Mouse (Mus musculus): ENCODE results near the gene Fam192a.

Fam192a gene

GRCm38 (mm10) chr8:94571896-94572295, 29.9 kb downstream of the Fam192a start:
- no peak for DNase-seq (ENCODE audit: low spot score)

DNA sequence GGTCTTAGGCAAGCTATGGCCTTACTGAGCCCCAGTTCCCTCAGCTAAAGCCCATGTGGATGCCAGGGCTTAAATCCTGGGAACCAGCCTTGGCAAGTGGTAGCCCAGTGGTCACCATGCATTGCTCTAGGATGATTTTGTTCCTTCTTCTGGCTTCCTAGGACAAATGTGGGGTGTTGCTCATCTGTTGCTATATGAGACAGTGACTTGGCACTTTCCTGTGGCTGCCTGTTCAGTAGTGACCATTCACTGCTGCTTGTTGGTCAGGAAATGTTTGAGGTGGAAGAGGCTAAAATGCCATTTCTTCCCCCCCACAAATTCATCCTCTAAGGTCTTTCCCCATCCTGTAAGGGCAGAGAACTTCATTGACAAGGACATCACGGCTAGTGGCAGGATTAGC, 32.4 kb downstream of the Fam192a start:
- DNase-seq (ENCODE audit: low spot score), result no peak

DNA sequence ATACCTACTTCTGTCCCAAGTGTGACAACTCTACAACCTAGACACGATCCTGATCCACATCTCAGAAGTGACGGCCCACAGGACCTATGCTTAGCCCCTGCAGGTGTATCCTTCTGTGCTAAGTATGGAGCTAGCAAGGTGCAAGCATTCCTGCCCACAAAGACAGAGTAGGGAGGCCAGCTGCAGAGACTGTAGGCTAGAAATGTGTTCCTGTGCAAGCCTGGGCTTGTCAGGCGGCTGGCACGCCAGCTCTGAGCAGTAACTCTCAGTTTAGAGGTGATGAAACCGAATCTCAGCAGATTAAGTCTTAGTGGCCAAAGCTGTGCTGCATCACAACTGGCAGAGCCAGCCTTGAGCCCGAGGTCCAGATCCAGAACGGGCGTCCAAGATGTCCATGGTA, 33.7 kb downstream of the Fam192a start:
- DNase-seq (ENCODE audit: low spot score), result no peak

- no peak for DNase-seq (ENCODE audit: low spot score)
Observed at GRCm38 (mm10) chr8:94567159-94567849, 34.5 kb downstream of the Fam192a start.

DNA sequence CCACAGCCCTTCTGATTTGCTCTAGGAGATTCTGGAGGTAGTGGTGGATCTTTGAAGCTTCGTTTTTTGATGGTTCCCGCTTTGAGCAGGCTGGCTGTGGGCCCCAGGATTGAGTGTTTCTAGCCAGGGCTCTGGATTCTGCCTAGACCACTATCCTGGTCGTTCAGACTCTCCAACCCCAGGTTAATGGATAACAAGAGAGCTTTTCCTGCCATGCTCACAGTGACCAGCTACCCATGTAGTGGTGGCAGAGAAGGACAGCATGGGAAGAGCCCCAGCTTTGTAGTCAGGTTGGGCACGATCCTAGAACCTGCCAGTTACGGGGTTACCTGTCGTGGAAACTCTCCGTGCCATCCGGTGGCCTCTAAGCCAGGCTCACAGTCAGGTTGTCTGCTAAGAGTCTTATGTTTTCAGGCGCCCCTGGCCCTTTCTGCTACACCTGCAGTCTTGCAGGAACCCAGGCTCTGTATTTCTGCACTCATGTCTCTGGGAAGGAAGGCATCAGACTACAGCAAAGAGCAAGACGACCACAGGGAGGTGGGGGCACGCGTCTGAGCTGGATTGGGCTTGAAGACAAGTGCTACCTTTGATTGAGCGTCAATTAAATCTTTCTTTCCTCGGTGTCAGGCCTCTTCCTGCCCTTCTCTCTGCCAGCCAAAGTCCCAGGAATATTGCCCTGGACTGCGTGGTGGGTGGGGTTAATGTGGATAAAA, 35.2 kb downstream of the Fam192a start:
- DNase-seq (ENCODE audit: low spot score), result no peak

- no peak for DNase-seq (ENCODE audit: low spot score)
Observed at GRCm38 (mm10) chr8:94566033-94566432, 35.8 kb downstream of the Fam192a start.

GRCm38 (mm10) chr8:94564421-94564820, 37.4 kb downstream of the Fam192a start:
- DNase-seq (ENCODE audit: low spot score), result no peak

- DNase-seq (ENCODE audit: low spot score), result no peak
Observed at GRCm38 (mm10) chr8:94561256-94561655, 40.5 kb downstream of the Fam192a start.

GRCm38 (mm10) chr8:94557281-94557680, 44.5 kb downstream of the Fam192a start:
- no peak for DNase-seq (ENCODE audit: low spot score)

DNA sequence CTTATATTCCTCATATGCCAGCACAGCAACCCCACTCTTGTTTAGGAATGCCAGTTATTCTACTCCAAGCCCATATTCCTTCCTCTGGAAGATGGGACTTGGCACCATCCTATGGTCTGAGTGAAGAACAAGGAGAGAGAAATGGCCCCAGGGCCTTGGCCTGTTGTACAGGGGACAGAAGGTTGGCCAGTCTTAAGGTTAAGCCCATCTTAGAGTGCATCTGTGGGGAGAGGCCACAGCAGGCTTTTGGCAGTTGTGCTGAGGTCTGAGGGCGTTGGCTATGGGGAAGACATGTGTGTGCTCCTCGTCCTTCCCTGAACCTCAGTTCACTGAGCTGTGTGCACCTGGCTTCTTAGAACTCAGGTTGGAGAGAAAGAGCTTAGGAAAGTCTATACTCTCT, 49.1 kb downstream of the Fam192a start:
- DNase-seq (ENCODE audit: low spot score), result no peak

DNA sequence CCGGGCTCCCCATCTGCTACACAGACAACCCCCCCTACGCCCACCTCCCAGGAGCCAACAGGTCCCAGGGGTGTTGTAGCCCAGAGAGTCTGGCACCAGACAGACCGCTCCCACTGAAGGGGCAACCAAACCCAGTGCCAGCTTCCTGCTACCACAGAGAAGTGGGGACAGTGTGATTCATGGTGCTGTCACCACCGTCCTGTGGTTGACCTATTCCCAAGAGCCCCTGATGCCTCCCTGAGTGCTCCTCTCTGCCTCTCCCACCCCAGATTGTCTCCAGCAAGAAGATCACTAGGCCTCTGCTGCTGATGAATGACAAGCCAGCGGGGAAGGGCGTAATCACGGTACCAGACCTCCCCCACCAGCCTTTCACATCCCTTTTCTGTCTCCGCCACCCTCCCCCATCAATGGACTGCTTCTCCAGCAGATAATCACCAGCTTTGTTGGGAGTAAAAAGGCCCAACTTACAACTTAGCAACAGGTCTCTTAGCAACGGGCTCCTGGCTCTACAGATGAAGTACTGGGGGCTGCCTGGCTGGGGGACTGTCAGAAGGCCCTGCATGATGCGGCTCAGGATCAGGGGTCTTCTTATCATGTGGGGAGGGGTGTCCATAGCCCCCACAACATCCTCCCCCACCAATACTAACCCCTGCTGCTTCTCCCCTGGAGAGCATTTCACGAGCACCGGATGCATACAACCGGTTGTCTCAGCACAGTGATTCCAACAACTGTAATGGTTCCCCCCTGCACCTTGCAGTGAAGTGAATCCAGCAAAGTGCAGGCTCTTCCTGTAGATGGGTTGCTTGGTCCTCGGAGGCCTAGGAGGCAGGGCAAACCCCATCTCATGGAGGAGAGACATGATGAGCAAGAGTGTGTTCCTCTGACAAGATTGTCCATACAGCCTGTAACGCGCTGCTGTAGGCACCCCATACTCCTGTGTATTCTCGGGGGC, 50.0 kb downstream of the Fam192a start:
- DNase-seq (ENCODE audit: low spot score), result no peak

- no peak for DNase-seq (ENCODE audit: low spot score)
Observed at GRCm38 (mm10) chr8:94549998-94550397, 51.8 kb downstream of the Fam192a start.

- no peak for DNase-seq (ENCODE audit: low spot score)
Observed at GRCm38 (mm10) chr8:94549482-94549881, 52.3 kb downstream of the Fam192a start.

DNA sequence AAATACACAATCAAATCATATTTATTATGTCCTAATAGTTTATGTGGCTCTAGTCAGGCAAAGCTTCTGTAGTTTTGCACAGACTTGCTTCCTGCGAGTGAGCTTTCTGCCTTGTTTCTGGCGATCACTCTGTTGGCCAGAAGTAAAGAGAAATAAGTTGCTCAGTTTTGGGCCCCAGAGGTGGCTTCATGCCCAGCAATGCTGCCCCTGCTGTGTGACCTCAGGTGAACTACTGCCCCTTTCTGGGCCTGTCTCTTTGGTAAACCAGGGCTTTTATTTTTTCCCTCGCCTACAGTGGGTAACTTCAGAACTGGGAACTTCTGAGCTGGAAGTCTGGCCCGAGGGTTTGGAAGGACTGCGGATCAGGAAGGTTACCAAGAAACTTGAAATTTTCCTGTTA, 52.8 kb downstream of the Fam192a start:
- DNase-seq (ENCODE audit: low spot score), result no peak

DNA sequence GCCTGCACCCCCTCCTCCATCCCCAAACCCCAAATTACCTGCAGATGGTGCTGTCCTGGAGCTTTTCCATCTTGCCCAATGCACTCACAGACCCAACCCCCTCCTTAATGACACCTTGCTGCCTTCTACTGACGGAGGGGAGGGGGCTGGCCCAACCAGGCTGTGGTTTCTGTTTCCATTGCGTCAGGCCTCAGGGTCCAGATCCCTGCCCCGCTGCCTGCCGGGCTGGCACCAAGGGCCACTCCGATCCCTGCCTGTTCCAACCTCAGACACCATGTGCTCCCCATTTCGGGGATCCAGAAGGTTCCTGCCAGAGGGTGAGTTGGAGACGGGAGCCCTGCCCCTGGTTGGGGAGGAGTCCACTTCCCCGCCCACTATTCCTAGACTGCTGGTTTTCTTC, 57.8 kb downstream of the Fam192a start:
- no peak for DNase-seq (ENCODE audit: low spot score)

GRCm38 (mm10) chr8:94540889-94541795, 60.7 kb downstream of the Fam192a start:
- no peak for DNase-seq (ENCODE audit: low spot score)

GRCm38 (mm10) chr8:94540025-94540424, 61.8 kb downstream of the Fam192a start:
- no peak for DNase-seq (ENCODE audit: low spot score)

DNA sequence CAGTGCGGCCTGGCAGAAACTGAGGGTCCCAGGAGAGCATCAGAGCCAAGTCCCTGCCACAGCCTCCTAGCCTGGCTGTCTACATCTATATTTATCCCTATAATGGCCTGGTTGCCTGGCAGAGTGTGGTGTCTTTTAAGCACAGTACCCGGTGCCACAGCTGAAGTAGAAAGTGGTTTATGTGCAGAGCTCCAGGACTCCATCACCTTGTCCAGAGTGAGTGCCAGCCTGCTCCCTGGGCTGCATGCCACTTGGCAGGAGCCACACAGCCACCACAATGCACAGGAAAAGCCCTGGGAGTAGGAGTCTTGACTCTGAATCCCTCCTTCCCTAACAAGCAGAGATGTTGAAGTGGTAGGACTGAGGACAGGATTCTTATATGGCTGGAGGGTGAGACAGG, 64.3 kb downstream of the Fam192a start:
- no peak for DNase-seq (ENCODE audit: low spot score)

GRCm38 (mm10) chr8:94535631-94536030, 66.2 kb downstream of the Fam192a start:
- DNase-seq (ENCODE audit: low spot score), result no peak

DNA sequence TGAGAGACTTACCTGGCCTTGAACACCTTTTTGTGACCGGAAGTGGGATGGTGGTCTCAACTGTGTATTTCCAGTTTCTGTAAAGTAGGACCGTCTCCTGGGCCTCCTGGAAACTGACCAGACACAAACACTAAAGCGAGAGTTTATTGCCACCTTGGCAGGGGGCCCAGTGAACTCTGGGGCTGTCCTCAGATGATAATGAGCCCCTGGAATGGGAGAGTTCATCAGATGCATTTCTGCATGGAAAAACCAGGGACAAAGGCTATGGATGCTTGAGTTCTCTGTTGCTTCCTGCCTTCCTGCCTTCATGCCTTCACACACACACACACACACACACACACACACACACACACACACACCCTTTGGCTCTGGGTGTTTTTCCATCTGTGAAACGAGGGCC, 67.2 kb downstream of the Fam192a start:
- DNase-seq (ENCODE audit: low spot score), result no peak

DNA sequence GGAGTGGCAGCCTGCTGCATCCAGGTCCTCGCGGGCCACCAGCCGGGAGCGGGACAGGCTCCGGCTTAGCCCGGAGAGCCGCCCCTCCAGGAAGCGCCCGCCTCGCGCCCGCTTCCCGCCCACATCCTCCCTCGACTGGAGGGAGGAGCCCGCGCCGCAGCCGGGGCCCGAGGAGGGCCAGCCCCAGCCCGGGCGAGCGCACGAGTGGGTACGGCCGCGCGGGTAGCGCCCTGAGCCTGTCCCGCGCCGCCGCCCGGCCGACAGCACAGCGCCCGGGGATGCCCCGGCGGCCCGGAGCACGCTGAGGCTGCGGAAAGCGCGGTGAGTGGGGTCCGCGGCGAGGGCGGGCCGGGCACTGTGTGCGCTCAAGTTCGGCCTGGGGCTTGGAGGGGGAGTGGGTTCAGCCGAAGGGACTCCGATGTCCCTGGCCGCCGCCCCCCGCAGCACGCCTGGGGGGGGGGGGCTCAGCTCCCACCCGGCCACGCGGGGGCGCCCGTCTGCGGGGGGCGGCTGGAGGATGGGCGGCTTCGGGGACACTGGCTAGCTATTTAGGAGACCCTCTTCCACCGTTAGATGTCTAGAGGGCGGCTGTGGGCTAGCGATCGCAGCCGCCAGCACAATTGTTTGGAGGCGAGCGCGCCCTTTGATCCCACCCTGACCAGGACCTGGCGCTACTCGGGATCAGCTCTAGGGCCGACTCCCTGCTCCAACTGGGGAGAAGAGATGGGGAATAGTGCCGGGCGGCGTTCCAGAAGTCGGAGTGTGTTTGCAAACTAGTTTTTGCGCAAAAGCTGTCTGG, 68.7 kb downstream of the Fam192a start, which contains the start of gene Cpne2:
Cpne2 (plus strand) TSS at position 118 of the 799 bp plus-strand sequence.
- DNase-seq (ENCODE audit: low spot score), result peak; percentile 17

All from ovary, postnatal 10 days (tissue).